Mouse (Mus musculus) hindbrain, embryonic 10.5 days (tissue): ENCODE results near the gene Zfpl1. TPM values are rescaled to one million over a fixed set of nuclear protein-coding genes. Genes with fewer than 3 reads are reported as not detected.

ENCODE experiments used
- DNase-seq: peaks from one replicate; pipeline ENCODE4 v3.0.0-alpha.2; 2017; ENCODE audit warnings: low spot score
- H3K27ac ChIP-seq: fragments of 300-500 bp; sonication (generic); 2 replicates; pipeline ENCODE4 v1.5.1; 2016; ENCODE audit warnings: mild to moderate bottlenecking, moderate library complexity
- H3K27me3 ChIP-seq: fragments of 300-500 bp; sonication (generic); 2 replicates; pipeline ENCODE4 v1.6.1; 2016; ENCODE audit warnings: mild to moderate bottlenecking; ENCODE audit not compliant: poor library complexity, insufficient read depth, severe bottlenecking
- H3K36me3 ChIP-seq: fragments of 300-500 bp; sonication (generic); 2 replicates; pipeline ENCODE4 v1.6.1; 2016; ENCODE audit warnings: mild to moderate bottlenecking, moderate library complexity
- H3K4me1 ChIP-seq: fragments of 300-500 bp; sonication (generic); replicated peaks from 2 replicates; pipeline ENCODE4 v1.6.1; 2016; ENCODE audit warnings: mild to moderate bottlenecking
- H3K4me3 ChIP-seq: fragments of 300-500 bp; sonication (generic); 2 replicates; pipeline ENCODE4 v1.5.1; 2016; ENCODE audit warnings: mild to moderate bottlenecking, moderate library complexity
- H3K9me3 ChIP-seq: fragments of 300-500 bp; sonication (generic); 2 replicates; pipeline ENCODE4 v1.6.1; 2016; ENCODE audit warnings: mild to moderate bottlenecking, moderate library complexity
- WGBS: fragments of 180-500 bp; shearing (Covaris S2); methylation state at CpG from one replicate; pipeline ENCODE4 v1.1.7; 2016; 5-methylcytosine and 5-hydroxymethylcytosine counted together
- polyA plus RNA-seq: library from polyadenylated mRNA; unstranded; fragments of >200 nt; fragmentation: Nextera tagmentation; extraction: Ambion mirVana; gene quantifications from 2 replicates; pipeline ENCODE4 v1.2.1, GENCODE M21; 2016

Gene Zfpl1
- polyA plus RNA-seq, 1 experiment from 2014 or later = 87.1 TPM

DNA sequence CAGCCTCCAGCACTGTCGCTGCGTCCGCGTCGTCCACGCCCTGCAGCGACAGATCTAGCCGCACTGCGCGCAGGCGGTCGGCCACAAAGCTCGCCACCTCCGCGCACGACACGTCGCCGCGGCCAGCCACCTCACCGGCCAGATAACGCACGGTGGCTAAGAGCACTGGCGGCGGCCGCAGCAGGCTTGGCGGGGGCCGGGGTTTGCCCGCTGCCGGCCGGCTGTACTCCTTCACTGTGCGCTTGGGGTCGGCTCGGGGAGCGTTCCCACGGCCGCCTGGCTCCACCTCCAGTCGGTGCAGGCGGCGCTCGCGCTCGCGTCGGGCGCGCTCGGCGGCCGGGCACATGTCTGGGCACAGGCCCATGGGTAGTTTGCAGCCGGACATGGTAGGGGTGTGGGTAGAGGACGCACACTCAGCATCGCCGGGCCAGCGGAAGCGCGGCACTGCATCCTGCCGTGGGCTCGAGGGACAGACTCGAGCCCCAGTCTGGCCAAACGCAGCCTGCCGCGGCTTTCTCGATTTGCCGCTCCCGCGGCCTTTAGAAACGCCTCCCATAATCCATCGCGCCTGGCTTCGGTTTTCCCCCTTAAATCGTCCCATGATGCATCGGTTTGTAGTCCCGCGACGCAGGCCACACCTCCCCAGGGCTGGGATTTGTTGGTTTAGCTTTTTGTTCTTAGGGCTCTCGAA is 33.4 kb upstream of the Zfpl1 start, which contains the start of gene Sac3d1:
TSS of gene Sac3d1 (minus strand) at position 665 of the 691 bp plus-strand sequence.
- H3K9me3 ChIP-seq = no peaks in the 10 kb centered on the region
- peaks cover 46% of the 10 kb centered on the region for H3K4me1 ChIP-seq
- no peaks in the 10 kb centered on the region for H3K27me3 ChIP-seq
- peaks cover 37% of the 10 kb centered on the region for H3K36me3 ChIP-seq
- peak; percentile 92 for DNase-seq
- under 1% methylated on average over 77 of the region's 77 CpGs for WGBS
- H3K4me3 ChIP-seq = peak within 1 kb of the TSS; percentile 83
- H3K27ac ChIP-seq = peak within 1 kb of the TSS; percentile 97

- H3K36me3 ChIP-seq = peaks cover 43% of the 10 kb centered on the region
- 6% methylated on average over 32 of the region's 32 CpGs for WGBS
Observed at GRCm38 (mm10) chr19:6117346-6117985, 32.7 kb upstream of the Zfpl1 start.

GRCm38 (mm10) chr19:6116113-6116850 is 31.5 kb upstream of the Zfpl1 start:
- H3K27me3 ChIP-seq = no peaks in the 10 kb centered on the region
- H3K4me1 ChIP-seq = peaks cover 38% of the 10 kb centered on the region
- H3K9me3 ChIP-seq = no peaks in the 10 kb centered on the region
- H3K27ac ChIP-seq = no peak overlapping the region
- peak overlapping the region; percentile 83 for H3K4me3 ChIP-seq
- no peak for DNase-seq
- WGBS = 93% methylated on average over 15 of the region's 15 CpGs
- peaks cover 51% of the 10 kb centered on the region for H3K36me3 ChIP-seq

More at GRCm38 (mm10) chr19:6117346-6117985, 32.7 kb upstream of the Zfpl1 start:
- peak overlapping the region; percentile 97 for H3K27ac ChIP-seq
- no peaks in the 10 kb centered on the region for H3K27me3 ChIP-seq
- H3K4me1 ChIP-seq = peaks cover 46% of the 10 kb centered on the region
- H3K4me3 ChIP-seq = peak overlapping the region; percentile 83
- no peaks in the 10 kb centered on the region for H3K9me3 ChIP-seq
- DNase-seq = no peak

- H3K27me3 ChIP-seq = no peaks in the 10 kb centered on the region
- H3K4me3 ChIP-seq = no peak overlapping the region
- H3K9me3 ChIP-seq = no peaks in the 10 kb centered on the region
- H3K36me3 ChIP-seq = peaks cover 56% of the 10 kb centered on the region
- DNase-seq = no peak
- H3K27ac ChIP-seq = no peak overlapping the region
- H3K4me1 ChIP-seq = peaks cover 18% of the 10 kb centered on the region
- 61% methylated on average over 6 of the region's 6 CpGs for WGBS
Observed at GRCm38 (mm10) chr19:6113116-6113515, 28.4 kb upstream of the Zfpl1 start.

GRCm38 (mm10) chr19:6105586-6105985 is 20.8 kb upstream of the Zfpl1 start, which contains the start of gene Naaladl1:
Naaladl1 (plus strand) TSS chr19:6105782.
- Histone ChIP-seq H3K36me3 (0 out of 2 replicates have a peak, but pooled peaks cover 5% of the 10 kb centered on the region), H3K27me3 (no peaks in the 10 kb centered on the region), H3K9me3 (no peaks in the 10 kb centered on the region), H3K4me3 (no peak within 1 kb of the TSS), H3K4me1 (no peaks in the 10 kb centered on the region; the same call in 1 of the 2 replicates), H3K27ac (0 out of 2 replicates have a peak within 1 kb of the TSS, but pooled peaks have one; percentile 5)
- no peak for DNase-seq
- 85% methylated on average over 7 of the region's 7 CpGs for WGBS

DNA sequence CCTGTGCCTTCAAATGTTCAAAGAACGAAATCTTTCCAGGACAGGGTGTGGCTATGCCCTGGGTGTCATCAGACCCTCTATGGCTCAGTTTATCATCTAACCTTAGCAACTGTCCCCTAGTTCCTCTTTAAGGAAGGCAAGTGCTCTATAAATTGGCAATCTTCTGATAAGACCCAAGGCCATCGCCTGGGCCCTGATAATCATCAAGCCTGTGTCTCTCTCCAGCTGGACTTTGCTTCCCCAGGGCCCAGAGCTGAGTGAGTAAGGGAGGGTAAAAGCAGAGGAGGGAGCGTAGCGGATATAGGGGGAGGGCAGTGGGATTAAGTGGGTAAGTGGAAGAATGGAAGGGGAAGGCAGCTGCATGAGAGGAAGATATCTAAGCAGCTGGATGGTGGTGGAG is 19.7 kb upstream of the Zfpl1 start:
- H3K27me3 ChIP-seq = no peaks in the 10 kb centered on the region
- WGBS = 89% methylated on average over 4 of the region's 4 CpGs
- peaks cover 6% of the 10 kb centered on the region for H3K36me3 ChIP-seq
- H3K4me1 ChIP-seq = no peaks in the 10 kb centered on the region; the same call in 1 of the 2 replicates
- no peak for DNase-seq
- H3K9me3 ChIP-seq = no peaks in the 10 kb centered on the region
- no peak overlapping the region for H3K4me3 ChIP-seq
- no peak overlapping the region for H3K27ac ChIP-seq

DNA sequence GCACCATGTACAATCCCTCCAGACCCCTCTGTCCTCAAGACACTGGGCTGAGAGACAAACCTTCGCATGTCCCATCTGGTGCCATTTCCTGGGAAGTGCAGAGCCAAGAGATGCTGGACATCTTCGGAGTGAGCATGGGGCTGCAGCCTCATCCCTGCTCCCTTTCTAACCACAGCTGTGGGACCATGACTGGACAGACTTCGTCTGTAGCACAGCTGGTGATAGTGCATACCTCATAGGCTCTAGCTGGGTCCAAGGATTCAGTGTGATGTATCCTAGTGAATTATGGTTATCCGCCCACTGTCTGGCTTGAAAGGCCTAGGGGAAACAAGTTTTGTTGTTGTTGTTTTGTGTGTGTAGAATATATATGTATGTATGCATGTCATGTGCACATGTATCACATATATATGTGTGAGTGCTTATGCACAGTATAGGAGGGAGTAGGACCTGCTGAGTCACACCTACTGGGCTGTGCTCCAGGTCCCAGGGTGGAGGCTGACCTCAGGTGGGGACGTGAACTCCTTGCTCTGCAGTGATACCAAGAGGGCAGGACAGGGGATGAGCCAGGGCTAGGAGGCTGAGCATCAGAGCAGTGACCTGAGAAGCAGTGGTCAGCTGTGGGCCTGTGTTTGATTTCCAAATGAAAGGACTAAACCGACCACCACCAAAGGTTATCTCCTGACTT is 17.6 kb upstream of the Zfpl1 start:
- WGBS = 82% methylated on average over 6 of the region's 6 CpGs
- Histone ChIP-seq H3K36me3 (peaks cover 26% of the 10 kb centered on the region), H3K27me3 (no peaks in the 10 kb centered on the region), H3K4me1 (no peaks in the 10 kb centered on the region; the same call in 1 of the 2 replicates), H3K9me3 (no peaks in the 10 kb centered on the region), H3K4me3 (no peak overlapping the region), H3K27ac (no peak overlapping the region)
- DNase-seq = no peak

DNA sequence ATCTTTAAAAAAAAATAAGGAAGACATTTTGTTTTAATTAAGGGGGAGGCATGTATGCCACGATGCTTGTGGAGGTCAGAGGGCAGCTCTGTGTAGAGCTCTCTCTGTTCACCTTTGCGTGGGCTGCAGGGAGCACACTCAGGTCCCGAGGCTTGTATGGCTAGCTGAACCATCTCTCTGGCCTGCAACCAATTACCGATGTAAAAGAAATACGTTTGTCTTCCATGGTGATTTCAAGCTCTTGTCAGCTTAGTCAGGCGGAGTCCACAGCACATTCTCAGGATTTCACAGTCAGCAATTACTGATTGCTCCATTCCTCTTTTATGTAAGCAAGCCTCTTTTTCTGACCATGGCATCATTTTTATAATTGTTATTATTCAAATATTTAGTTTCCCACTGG is 16.4 kb upstream of the Zfpl1 start:
- H3K9me3 ChIP-seq = no peaks in the 10 kb centered on the region
- H3K27me3 ChIP-seq = no peaks in the 10 kb centered on the region
- WGBS = 65% methylated on average over 6 of the region's 6 CpGs
- no peak for DNase-seq
- peaks cover 35% of the 10 kb centered on the region for H3K36me3 ChIP-seq
- no peak overlapping the region for H3K27ac ChIP-seq
- no peak overlapping the region for H3K4me3 ChIP-seq
- no peaks in the 10 kb centered on the region for H3K4me1 ChIP-seq

GRCm38 (mm10) chr19:6097847-6098246 is 13.1 kb upstream of the Zfpl1 start:
- Histone ChIP-seq H3K4me1 (no peaks in the 10 kb centered on the region), H3K27ac (no peak overlapping the region), H3K9me3 (no peaks in the 10 kb centered on the region), H3K27me3 (no peaks in the 10 kb centered on the region), H3K4me3 (no peak overlapping the region), H3K36me3 (peaks cover 65% of the 10 kb centered on the region)
- WGBS = 87% methylated on average over 3 of the region's 3 CpGs
- DNase-seq = no peak

GRCm38 (mm10) chr19:6094119-6094518 is 9.4 kb upstream of the Zfpl1 start, which contains the start of gene AC131692.1:
AC131692.1 (plus strand) TSS chr19:6094419.
- no peaks in the 10 kb centered on the region for H3K27me3 ChIP-seq
- DNase-seq = no peak
- 91% methylated on average over 7 of the region's 7 CpGs for WGBS
- H3K4me3 ChIP-seq = no peak within 1 kb of the TSS
- no peak within 1 kb of the TSS for H3K27ac ChIP-seq
- H3K36me3 ChIP-seq = peaks cover 95% of the 10 kb centered on the region
- H3K9me3 ChIP-seq = no peaks in the 10 kb centered on the region
- H3K4me1 ChIP-seq = no peaks in the 10 kb centered on the region

DNA sequence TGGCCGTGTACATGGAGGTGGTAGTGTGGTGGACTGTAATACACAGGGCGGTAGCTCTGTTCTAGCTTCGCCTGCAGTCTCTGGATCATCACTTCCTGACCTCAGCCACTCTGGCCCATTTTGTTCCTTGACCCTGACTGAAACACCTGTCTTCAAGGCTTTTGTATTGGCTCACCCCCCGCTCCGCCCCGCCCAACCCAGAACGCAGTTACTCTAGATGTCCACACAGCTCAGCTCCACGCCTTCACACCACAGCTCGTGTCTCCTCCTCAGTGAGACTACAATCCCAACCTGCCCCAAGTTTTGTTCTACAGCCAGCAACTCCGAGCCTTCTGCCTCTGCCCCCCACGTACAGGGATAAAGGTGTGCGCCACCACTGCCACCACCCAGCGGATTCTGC is 4.1 kb upstream of the Zfpl1 start:
- H3K9me3 ChIP-seq = no peaks in the 10 kb centered on the region
- peaks cover 17% of the 10 kb centered on the region for H3K4me1 ChIP-seq
- no peak overlapping the region for H3K27ac ChIP-seq
- no peak overlapping the region for H3K4me3 ChIP-seq
- no peak for DNase-seq
- no peaks in the 10 kb centered on the region for H3K27me3 ChIP-seq
- WGBS = 94% methylated on average over 13 of the region's 13 CpGs
- peaks cover 76% of the 10 kb centered on the region for H3K36me3 ChIP-seq

- H3K27ac ChIP-seq = peak overlapping the region; percentile 91
- peak overlapping the region; percentile 87 for H3K4me3 ChIP-seq
- WGBS = under 1% methylated on average over 17 of the region's 17 CpGs
- H3K36me3 ChIP-seq = peaks cover 68% of the 10 kb centered on the region
- DNase-seq = peak; percentile 74
- no peaks in the 10 kb centered on the region for H3K27me3 ChIP-seq
- H3K9me3 ChIP-seq = no peaks in the 10 kb centered on the region
- H3K4me1 ChIP-seq = peaks cover 24% of the 10 kb centered on the region
Observed at GRCm38 (mm10) chr19:6085417-6085879, 692 bp upstream of the Zfpl1 start.
